Mouse (Mus musculus) fibroblast of lung, adult 2 months (primary cell): Measurements from ENCODE around the gene Mylk.

Experiments used
- DNase-seq: peaks from one replicate; pipeline ENCODE4 v3.0.0-alpha.2; 2011; ENCODE audit warnings: low read depth

Gene Mylk

GRCm38 (mm10) chr16:34902761-34903160, 157.8 kb downstream of the Mylk start:
- no peak for DNase-seq

DNA sequence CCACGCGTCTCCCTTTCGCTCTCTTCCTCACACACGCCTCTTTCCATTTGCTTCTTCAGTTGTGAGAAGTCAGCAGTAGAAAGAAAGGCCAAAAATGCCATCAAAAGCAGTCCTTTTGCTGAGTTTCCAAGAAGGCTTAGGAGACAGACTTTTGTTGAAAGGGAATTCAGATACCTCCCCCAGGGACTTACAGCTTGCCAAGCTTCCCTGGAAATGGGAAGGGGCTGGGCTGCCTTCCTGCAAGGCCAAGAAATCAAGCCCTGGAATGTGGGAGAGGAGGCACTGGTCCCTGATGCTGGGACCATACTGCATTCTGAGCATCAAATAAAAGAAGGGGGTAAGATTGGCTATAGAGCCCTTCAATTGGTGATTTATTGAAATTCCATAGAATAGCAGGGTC, 159.9 kb downstream of the Mylk start:
- DNase-seq = no peak

DNA sequence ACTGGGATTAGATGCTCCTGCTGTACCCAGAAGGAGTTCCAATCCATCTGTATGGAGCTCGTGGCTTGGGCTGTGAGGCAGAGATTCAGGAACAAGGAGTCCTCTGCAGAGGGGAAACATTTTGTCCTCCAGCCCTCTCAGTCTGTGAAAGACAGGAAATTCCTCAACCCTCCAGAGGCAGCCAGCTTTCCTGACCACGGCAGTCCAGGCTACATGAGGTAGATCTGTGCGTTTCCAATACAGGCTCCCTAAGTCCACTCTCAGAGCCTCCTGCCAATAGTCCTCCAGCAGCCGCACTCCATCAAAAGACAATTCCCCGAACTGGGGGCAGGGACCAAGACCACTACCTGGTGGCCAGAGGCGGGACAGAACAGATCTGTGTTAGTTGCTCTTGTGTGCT, 164.4 kb downstream of the Mylk start:
- DNase-seq = no peak

DNA sequence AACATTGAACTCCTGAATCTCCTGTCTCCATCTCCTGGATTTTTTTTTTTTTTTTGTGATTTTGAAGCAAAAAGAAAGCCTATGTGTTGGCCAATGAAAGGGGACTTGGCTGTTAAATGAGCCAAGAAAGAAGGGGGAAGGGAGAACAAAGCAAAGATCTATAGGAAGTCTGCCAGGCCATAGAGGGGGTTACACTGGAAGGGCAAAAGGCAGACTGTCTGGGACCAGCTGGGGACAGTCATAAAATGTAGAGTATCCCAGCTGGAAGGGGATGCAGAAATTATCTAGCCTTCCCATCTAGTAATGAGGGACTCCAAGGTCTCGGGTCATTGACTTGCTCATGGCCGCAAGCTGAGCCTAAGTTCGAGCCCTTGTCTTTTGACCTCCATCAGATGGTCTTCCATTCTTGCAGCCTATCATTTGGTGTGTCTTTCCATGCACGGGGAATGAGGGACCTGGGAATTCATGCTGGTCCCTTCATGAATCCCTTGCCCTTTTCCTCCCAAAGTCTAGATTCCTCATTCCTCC, 172.4 kb downstream of the Mylk start:
- no peak for DNase-seq

DNA sequence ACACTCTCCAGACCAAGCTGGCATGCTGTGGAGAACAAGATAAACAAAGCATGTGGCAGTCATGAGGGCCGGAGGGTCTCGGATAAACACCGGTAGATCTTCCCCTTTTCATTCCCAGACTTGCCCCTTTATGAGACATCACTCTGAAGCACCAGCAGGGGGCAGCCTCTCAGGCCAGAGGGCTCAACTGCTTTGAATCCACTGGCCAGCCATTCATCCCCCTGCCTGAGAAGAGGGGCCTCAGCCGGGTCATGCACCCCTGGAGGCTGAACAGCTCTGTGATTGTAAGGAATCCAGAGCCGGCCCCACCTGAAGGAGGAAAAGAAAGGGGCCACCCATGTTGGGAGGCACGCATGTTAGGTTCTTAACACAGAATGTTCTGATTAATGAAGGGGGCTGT, 175.2 kb downstream of the Mylk start:
- DNase-seq = no peak

DNA sequence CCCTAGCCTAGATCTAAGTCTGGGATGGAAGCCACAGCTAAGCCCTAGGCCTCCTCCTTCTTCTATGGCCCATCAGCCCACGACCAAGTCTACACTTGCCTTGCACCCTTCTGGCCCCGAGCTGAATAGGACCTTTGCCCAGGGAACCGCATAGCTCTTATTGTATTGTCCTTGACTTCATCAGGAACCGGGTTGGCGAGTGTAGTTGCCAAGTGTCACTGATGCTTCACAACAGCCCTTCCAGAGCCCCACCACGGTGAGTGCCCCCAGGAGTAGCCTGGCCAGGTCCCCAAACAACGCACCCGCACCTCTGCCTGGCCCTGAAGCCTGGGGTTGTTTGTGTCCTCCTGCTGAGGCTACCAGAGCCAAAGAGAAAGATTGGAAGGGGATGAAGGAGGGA, 175.9 kb downstream of the Mylk start:
- no peak for DNase-seq

GRCm38 (mm10) chr16:34921319-34921718, 176.3 kb downstream of the Mylk start:
- DNase-seq = no peak

GRCm38 (mm10) chr16:34923630-34924029, 178.6 kb downstream of the Mylk start:
- DNase-seq = no peak

GRCm38 (mm10) chr16:34924324-34924723, 179.3 kb downstream of the Mylk start:
- no peak for DNase-seq

GRCm38 (mm10) chr16:34924937-34925618, 180.1 kb downstream of the Mylk start:
- no peak for DNase-seq

DNA sequence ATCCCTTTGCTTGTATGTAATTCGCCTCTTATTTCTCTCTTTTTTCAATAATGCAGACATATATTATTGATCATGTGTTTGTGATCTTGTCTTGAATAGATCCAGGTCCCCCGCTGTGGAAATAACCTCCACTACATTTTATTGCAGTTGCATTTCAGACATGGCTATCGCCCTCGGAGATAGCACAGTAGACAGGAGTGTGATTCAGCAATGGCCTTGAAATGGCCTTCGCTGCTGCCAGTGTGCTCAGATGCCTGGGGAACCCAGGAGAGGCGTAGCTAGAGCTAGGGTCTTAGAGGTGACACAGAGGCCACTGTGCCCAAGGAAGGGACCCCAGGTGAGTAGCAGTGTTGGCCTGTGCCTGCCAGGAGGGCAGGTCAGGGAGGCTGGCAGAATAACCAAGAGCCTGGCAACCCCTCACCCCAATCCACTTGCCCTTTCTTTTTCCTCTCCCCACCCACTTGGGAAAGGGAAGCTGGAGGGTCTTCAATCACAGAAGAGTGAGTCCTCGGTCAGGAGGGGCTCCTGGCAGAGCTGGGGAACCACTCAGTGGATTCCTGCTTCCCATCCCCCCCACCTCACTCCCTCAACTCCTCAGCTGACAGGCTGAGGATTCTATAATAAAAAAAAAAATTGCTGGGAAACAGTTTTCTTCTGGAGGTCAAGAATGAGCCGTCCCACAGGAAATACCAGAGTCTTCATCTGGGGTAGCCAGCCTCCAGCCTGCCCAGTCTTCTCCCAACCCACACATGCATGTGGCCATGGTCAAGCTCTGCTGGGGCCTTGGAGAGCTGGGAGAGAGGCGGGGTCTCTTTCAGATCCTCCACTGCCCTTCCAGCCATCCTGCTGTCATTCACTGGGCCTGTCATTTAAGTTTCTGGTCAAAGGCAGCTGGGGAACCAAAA, 181.8 kb downstream of the Mylk start:
- DNase-seq = no peak

DNA sequence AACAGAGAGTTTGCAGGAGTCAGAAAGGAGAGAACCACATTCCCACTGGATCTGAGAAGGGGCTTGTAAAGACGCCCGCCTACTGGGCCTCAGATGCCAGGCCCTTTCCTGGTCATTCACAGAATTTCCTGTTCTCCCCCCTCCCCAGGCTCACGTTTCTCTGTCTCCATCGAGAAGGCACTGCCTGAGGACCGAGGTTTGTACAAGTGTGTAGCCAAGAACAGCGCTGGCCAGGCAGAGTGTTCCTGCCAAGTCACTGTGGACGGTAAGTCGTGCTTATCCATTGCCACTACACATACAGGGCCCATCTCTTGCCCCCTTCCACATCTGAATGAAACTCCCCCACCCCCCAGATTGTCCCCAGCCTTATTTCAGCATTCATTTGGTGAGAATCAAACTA, 184.7 kb downstream of the Mylk start:
- no peak for DNase-seq

- no peak for DNase-seq
Measured at GRCm38 (mm10) chr16:34930110-34930509, 185.1 kb downstream of the Mylk start.

- no peak for DNase-seq
Measured at GRCm38 (mm10) chr16:34931306-34931705, 186.3 kb downstream of the Mylk start.

- DNase-seq = no peak
Measured at GRCm38 (mm10) chr16:34933173-34933572, 188.2 kb downstream of the Mylk start.

DNA sequence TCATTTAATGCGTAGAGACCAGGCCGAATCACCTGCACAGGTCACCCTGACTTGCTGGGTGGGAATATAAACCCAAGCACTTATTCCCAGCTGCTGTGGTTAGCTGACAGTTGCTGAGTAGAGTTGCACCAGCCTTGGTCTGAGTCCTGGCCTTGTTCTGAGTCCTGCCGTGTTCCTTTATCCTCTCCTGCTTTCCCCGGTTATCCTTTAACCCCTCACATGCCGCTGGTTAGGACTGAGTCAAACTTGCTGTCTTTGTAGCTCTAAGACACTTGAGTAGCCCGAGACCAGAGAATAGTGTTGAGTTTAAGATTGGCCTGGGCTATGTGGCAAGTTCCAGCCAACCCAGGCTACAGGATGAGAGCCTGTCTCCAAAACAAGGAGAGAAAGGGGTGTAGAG, 189.5 kb downstream of the Mylk start:
- DNase-seq = no peak

DNA sequence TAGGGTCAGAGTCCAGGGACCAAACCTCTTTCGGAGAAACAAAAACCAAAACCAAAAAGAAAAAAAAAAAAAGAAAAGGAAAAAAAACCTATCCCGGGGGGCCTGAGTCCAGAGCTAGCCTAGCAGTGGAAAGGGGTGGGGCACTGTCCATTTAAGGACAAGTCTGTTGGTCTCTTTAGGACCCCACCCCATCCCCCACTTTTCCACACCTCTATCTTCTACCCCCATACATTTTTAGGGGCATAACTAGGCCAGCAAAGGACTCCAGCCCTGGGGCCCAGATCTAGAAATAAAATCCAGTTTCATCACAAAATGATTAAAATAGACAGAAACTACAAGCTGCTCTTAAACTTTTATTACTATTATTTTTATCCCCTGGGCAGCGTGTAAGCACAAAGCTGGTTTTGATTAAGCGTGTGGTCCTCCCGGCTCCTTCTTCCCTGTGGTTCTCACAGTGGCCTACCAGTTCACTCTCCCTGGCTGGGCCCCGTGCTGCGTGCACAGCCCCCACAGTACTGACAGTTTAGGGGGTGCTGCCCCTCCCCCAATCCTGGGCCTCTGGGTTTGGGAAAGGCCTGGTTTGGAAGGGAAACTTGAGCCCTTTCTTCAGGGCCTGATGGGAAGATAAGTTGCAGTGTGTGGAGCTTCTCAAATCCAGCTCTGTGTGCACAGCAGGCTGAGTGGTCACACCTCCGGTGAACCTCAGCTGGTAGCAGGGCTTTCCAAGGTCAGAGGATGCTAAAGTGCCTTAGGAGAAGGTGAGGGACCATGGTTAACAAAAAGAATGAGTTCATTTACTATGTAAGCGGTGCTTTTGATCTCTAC, 190.7 kb downstream of the Mylk start:
- DNase-seq = no peak

GRCm38 (mm10) chr16:34936339-34936810, 191.4 kb downstream of the Mylk start:
- no peak for DNase-seq

GRCm38 (mm10) chr16:34937611-34938010, 192.6 kb downstream of the Mylk start:
- DNase-seq = no peak

DNA sequence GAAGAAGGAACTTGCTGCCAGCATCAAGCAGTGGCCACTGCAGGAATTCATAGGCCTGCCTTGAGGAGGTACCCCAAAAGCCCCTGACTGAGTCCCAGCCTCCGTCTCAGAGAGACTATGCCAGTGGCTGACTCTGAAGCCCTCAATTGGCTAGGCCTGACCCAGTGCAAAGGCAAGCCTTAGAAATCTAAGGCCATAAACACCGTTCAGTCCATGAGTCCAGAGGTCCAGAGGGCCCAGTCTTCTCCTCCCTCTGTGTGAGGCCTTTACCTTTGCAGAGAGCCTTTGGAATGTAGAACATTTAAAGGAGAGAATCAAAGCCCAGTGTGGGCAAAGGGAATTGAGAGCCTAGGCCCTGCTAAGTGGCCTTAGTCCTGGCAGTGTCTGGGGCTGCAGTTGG, 193.2 kb downstream of the Mylk start:
- DNase-seq = no peak

GRCm38 (mm10) chr16:34939951-34940350, 194.9 kb downstream of the Mylk start:
- DNase-seq = no peak

- no peak for DNase-seq
Measured at GRCm38 (mm10) chr16:34940363-34940762, 195.4 kb downstream of the Mylk start.
